Mouse (Mus musculus) liver (tissue): ENCODE results near the gene Zbed3.

Experiments
- DNase-seq: peaks from one replicate; pipeline ENCODE4 v3.0.0-alpha.2; 2020; ENCODE audit warnings: mixed read lengths

Gene Zbed3

GRCm38 (mm10) chr13:95323400-95323799 lies at the start of gene Zbed3:
Gene Zbed3, plus strand, starts transcription at chr13:95323612.
- no peak for DNase-seq

GRCm38 (mm10) chr13:95278426-95279025 lies 44.9 kb upstream of the Zbed3 start:
- DNase-seq: no peak

- no peak for DNase-seq
Observed at GRCm38 (mm10) chr13:95281740-95282673, 41.4 kb upstream of the Zbed3 start.

- peak; percentile 52 for DNase-seq
Observed at GRCm38 (mm10) chr13:95286989-95287388, 36.4 kb upstream of the Zbed3 start.

- no peak for DNase-seq
Observed at GRCm38 (mm10) chr13:95288027-95288426, 35.4 kb upstream of the Zbed3 start.

GRCm38 (mm10) chr13:95291983-95292382 lies 31.4 kb upstream of the Zbed3 start:
- DNase-seq: no peak

GRCm38 (mm10) chr13:95299956-95300355 lies 23.5 kb upstream of the Zbed3 start:
- DNase-seq: no peak

GRCm38 (mm10) chr13:95306596-95306995 lies 16.8 kb upstream of the Zbed3 start:
- no peak for DNase-seq

GRCm38 (mm10) chr13:95307100-95307655 lies 16.2 kb upstream of the Zbed3 start:
- no peak for DNase-seq

- DNase-seq: no peak
Observed at GRCm38 (mm10) chr13:95312016-95312415, 11.4 kb upstream of the Zbed3 start.

GRCm38 (mm10) chr13:95319153-95319552 lies 4.3 kb upstream of the Zbed3 start:
- DNase-seq: no peak

- DNase-seq: no peak
Observed at GRCm38 (mm10) chr13:95320451-95320850, 3.0 kb upstream of the Zbed3 start.

- peak; percentile 57 for DNase-seq
Observed at GRCm38 (mm10) chr13:95323950-95324625, 676 bp downstream of the Zbed3 start.

GRCm38 (mm10) chr13:95324626-95325079 lies 1.2 kb downstream of the Zbed3 start:
- no peak for DNase-seq

- DNase-seq: peak; percentile 52
Observed at GRCm38 (mm10) chr13:95325080-95325906, 1.9 kb downstream of the Zbed3 start.

- no peak for DNase-seq
Observed at GRCm38 (mm10) chr13:95325907-95326550, 2.6 kb downstream of the Zbed3 start.

GRCm38 (mm10) chr13:95326611-95327344 lies 3.4 kb downstream of the Zbed3 start:
- DNase-seq: no peak

GRCm38 (mm10) chr13:95327345-95327741 lies 3.9 kb downstream of the Zbed3 start:
- no peak for DNase-seq

- DNase-seq: no peak
Observed at GRCm38 (mm10) chr13:95328767-95329166, 5.4 kb downstream of the Zbed3 start.

GRCm38 (mm10) chr13:95330507-95330906 lies 7.1 kb downstream of the Zbed3 start:
- DNase-seq: no peak
